Mouse (Mus musculus) heart, adult 2 months (tissue): ENCODE measurements around the gene Cdkl2.

Experiments
- CTCF ChIP-seq: fragments of 200-600 bp; IDR thresholded peaks from 2 replicates; pipeline ENCODE4 v1.8.1; 2022; ENCODE audit warnings: antibody characterized with exemption, mild to moderate bottlenecking, moderate library complexity
- POLR2A ChIP-seq: fragments of 200-500 bp; IDR thresholded peaks from 2 replicates; pipeline ENCODE4 v1.6.1; 2011; ENCODE audit warnings: mild to moderate bottlenecking, low read depth, low read length, control low read depth; ENCODE audit not compliant: insufficient read depth

- peak; percentile 72 for TF ChIP-seq CTCF
- TF ChIP-seq POLR2A, result no peak
These were observed 40.7 kb downstream of the Cdkl2 start for GRCm38 (mm10) chr5:92003011-92003410.
